Mouse (Mus musculus) ES-Bruce4 (cell line): ENCODE measurements at regions not wholly inside any gene's neighbourhood (a gene's known extent, or its start where the extent isn't known, plus 50 kb on each side); places are given as distances from the start of the nearest gene placed in this dataset.

Experiments used
- CTCF ChIP-seq: IDR thresholded peaks from one replicate; pipeline ENCODE4 v1.8.1; 2011; ENCODE audit warnings: low read depth, low read length
- POLR2A ChIP-seq: IDR thresholded peaks from one replicate; pipeline ENCODE4 v1.8.1; 2011; ENCODE audit warnings: low read length; ENCODE audit not compliant: insufficient read depth

DNA sequence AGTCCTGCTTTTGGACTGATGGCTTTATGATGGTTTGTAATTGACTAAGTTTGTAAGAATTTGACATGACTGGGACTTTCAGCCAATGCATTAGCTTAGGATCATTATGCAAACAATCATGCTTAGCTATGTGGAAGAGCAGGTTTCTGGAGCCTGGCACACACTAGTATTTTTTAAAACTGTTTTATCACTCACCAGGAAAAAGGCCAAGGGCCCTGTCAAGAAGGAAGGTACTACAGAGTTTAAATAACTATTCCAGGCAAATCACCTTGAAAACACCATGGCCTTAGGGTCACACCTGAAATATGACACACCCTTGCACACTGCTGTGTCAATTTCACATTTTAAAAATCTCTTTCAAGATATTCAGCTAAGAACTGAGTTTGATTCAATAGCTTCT, 341.0 kb downstream of the Nr2f2 start:
- TF ChIP-seq CTCF (no peak), POLR2A (no peak)
